Mouse (Mus musculus) embryo, embryonic 10 days (tissue): Measurements from ENCODE around the gene Bves.
"Not testable (repeated sequence)": the region's sequence is repeated elsewhere in the genome, so short reads cannot be mapped to it uniquely, and the experiment has no call there.

Source experiments
- DNase-seq: peaks from one replicate; pipeline ENCODE4 v3.0.0-alpha.2; 2015; ENCODE audit warnings: low spot score

The Bves gene

GRCm38 (mm10) chr10:45335434-45336422, at the start of gene Bves:
Bves (plus strand) TSS chr10:45335772.
- DNase-seq: peak; percentile 67

DNA sequence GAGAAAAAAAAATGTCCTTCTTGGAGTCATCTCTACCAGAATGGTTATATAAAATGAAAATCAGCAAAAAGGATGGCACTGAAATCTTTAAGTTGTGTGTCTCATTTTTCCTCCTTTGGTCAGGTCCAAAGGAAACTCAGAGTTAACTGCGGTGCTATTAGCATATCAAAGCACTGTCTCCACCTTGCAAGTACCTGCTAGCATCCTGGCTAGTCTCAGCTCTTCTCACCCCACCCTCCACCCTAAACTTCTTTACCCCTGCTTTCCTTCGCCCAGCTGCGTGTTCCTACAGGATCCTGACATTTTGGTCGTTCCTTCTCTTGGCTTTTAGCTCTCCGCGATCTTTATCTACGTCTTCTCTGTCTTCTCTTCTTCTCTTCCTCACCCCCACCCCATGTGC, 47.2 kb upstream of the Bves start:
- no peak for DNase-seq

DNA sequence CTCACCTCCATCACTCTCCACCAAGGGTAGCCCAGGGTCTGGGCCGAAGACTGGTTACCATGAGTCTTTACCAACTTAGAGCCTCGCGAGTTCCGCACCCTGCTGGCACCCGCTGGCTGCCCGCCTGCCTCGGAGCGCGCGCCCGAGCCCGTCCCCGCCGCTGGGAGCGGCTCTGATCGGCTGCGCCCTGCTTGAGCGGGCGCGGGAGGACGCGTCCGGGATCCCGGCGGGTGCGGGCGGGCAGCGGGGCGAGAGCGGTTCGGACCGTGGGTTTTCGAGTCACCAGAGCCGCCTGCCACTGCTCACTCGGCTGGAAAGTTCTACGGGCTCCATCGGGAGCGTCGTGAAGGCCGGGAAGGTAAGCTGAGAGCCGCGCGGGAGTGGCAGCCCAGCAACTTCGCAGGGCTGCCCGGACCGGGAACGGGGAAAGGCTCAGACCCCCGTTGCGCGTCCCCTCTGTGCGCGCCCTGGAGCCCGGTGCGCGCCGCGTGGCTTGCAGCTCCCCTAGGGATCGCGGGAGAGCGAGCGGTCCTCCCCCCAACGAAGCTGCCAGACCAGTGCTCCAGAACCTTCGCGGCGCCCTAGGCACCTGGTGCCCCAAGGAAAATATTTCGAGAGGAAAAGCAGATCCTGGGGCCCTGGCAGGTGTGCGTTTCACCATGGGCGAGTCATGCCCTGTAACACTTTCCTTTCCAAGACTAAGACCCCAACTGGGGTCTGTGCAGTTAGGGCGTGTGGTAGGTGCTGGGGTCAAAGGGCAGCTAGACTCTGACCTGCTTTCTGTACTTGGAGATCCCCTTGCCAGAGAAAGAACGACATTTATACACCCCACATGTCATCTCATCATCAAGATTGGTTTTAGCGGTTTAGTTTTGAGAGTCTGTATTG, 46.1 kb upstream of the Bves start:
- peak; percentile 41 for DNase-seq

GRCm38 (mm10) chr10:45290618-45291017, 45.0 kb upstream of the Bves start:
- DNase-seq: no peak

DNA sequence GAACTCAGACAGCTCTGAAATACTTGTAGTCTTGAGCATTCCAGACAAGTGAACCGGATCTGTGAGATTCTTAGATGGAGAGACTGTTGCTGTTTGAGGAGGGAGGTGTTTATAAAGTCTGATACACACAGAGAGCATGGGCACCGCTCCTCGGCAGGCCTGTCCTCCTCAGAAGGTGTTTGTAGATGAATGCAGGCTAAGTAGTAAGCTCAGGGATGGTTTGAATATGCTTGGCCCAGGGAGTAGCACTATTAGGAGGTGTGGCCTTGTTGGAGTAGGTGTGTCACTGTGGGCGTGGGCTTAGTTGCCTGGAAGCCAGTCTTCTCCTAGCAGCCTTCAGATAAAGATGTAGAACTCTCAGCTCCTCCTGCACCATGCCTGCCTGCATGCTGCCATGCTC, 43.4 kb upstream of the Bves start:
- DNase-seq: not testable (repeated sequence)

DNA sequence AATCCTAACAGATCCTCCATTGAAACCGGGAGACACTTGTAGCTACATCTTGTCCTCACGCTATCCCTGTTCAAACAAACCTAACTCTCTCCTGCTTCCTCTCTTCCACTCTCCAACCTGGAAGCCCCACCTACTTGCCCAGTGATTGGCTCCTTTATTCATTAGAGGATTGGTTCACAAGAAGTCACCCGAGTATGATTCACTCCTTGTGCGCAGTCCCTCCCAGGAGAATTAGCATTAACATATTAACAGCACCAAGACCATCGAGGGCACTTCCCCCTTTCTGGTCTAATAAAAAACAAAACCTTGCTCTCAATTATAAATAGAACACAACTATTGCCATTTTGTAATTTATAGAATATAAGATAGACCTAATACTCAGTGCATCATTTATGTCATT, 40.5 kb upstream of the Bves start:
- no peak for DNase-seq

DNA sequence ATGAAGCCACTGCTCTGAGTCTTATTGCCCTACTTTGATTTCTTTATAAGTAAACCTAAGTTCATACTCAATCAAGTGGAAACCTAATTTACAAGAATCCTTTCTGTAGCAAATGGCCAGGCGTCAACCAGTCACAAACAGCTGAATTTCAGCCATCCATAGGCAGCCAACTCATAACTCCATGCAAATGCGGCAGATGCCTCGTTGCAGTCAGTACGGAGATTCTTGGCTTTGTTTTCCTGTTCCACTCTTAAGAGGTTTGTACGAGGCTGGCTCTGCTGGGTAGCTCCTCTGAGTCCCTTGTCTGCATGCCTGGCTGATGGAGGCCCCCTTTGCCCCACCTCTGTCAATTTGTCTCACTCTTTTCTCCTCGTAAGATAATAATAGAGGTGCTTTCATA, 37.1 kb upstream of the Bves start:
- no peak for DNase-seq

GRCm38 (mm10) chr10:45299509-45299908, 36.1 kb upstream of the Bves start:
- no peak for DNase-seq

DNA sequence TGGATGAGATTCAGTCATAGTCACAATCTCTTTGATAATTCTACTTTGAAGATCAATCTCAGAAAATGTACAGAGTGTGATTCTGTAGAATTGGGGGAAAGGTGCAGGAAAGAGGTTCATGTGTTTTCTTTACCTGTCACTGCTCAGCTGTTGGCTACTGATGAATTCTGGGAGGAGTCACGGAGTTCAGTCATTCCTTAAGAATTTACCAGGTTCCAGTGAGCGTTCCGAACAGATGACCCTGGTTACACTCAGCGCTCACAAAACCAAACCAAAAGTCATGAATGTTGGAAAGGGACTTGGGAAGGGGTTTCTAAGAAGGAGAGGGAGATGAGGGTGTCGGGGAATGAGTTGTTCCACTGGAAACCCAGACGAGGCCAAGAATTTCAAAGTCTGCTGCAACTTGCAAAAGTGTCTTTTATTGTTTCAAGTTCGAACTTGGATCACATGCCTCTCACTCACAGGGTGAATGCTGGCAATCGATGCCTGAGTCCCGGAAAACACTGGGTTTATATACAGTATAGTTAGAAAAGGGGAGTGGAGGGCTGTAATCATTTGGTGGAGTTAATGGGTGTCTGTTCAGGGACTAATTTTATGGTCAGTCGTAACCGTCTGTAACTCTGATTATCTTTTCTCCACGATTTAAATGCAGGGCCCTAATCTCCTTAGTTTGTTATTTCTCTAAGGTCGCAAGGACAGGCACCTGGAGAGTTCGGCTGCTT, 32.1 kb upstream of the Bves start:
- DNase-seq: no peak

GRCm38 (mm10) chr10:45305173-45305572, 30.4 kb upstream of the Bves start:
- no peak for DNase-seq

DNA sequence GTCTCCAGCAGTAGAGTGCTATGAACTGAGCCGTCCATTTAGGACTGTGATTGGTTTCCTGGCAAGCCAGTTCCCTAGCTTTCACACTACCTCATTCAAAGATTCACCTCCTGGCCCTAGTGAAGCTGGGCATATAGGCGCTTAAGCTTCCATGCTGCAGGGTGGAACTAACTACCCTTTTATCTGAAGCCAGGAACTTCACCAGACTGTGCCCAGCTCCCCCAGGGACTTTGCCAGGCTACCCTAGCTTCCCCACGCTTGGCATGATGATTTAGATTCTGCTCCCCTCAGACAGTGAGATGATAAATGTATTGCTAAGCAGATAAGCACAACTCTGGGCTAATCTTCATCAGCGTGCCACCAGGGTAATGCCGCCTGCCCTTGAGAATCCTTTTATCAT, 24.4 kb upstream of the Bves start:
- no peak for DNase-seq

GRCm38 (mm10) chr10:45311624-45312023, 23.9 kb upstream of the Bves start:
- no peak for DNase-seq

DNA sequence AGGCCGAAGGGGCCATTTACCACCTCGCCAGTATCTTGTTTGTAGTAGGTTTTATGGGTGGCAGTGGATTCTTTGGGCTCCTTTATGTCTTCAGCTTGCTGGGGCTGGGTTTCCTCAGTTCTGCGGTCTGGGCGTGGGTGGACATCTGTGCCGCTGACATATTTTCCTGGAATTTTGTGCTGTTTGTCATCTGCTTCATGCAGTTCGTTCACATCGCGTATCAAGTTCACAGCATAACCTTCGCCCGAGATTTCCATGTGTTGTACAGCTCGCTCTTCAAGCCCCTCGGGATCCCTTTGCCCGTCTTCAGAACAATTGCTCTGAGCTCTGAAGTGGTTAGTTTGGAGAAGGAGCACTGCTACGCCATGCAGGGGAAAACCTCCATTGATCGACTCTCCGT, 20.7 kb upstream of the Bves start:
- no peak for DNase-seq

GRCm38 (mm10) chr10:45318922-45319321, 16.6 kb upstream of the Bves start:
- no peak for DNase-seq

DNA sequence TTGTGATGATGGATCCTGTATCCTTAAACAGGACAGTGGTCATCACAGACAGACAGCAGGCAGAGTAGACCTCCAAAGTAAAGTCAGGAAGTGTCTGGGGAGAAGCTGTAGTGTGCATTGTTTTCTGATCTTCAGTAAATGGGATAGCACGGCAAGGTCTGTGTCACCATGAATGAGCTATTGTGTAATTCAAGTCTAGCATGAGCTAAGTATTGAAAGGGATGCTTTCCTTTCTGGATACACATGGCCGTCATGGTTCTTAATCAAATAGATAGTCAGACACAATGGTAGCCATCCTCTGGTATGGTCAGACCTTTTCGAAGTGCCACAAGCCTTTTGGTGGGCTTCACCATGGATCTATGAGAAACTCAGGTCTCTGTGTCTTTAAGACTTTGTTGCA, 15.3 kb upstream of the Bves start:
- no peak for DNase-seq

- DNase-seq: no peak
Observed at GRCm38 (mm10) chr10:45324159-45324558, 11.4 kb upstream of the Bves start.

GRCm38 (mm10) chr10:45328196-45329000, 7.2 kb upstream of the Bves start:
- no peak for DNase-seq

GRCm38 (mm10) chr10:45334925-45335324, 647 bp upstream of the Bves start:
- no peak for DNase-seq

DNA sequence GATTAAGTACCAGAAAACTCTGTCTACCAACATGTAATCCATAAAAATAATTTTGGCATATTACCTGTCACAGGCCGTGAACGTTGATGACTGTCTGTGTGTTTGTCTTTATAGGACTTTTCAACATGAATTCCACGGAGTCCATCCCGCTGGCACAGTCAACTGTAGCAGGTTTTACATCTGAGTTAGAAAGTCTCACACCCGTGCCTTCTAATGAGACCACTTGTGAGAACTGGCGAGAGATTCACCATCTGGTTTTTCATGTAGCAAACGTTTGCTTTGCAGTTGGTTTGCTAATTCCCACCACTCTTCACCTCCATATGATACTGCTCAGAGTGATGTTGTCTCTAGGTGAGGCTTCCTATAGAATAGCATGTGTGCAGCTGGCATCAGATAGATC, 3.5 kb downstream of the Bves start:
- DNase-seq: no peak

DNA sequence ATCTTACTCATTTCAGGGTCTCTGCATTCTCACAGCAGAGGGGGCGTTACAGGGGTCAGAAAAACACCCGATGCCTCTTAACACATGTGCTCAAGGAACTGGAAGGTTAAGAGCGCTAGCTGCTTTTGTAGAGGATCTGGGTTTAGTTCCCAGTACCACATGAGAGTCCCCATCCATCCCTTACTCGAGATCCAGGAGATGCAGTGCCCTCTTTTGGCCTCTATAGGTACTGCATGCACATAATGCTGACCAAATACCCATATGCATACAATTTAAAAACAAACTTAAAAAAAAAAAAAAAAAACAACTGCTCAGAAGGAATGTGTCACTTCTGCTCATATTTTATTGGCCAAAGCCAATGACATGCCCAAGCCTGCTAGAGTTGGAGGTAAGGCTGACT, 8.8 kb downstream of the Bves start:
- DNase-seq: no peak

DNA sequence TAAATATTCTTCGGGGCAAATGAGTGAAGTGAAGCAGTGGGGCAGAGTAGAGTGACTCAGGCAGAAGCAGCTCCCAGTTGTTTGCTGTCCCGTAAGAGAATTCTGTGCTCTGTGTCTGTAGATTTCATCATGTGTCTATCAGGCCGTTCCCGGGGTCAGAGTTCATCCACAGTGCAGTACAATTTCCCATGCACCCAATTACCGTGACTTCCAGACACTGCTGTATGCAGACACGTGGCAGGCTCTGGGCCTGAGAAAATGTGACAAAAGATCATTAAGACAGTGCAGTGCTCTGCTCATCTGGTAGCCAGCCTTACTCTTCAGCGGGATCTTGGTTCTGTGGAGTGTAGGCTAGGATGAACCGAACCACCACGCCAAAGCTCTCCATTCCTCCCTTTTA, 9.6 kb downstream of the Bves start:
- DNase-seq: peak; percentile 45
